ENCODE assay signal across 1 mouse cellular context in genomic region chr7:102102241-102102640, GRCm38 (mm10).
TF ChIP-seq lines count a peak whose summit lies in the region.

No protein-coding gene starts in this region.

TF ChIP-seq in ES-E14, 5 proteins besides CTCF, POLR2A, EP300 and RAD21 (continued from another document):
- no peak for TF ChIP-seq ZC3H11A (IDR thresholded peaks at IDR 0.05; ENCODE audit: borderline replicate concordance, low read depth, low read length)
- no peak for TF ChIP-seq HCFC1 (IDR thresholded peaks at IDR 0.05; ENCODE audit: borderline replicate concordance, insufficient read depth, low read length)
TF ChIP-seq in ES-E14: peak in this region for 0.
